ENCODE assay signal across 17 mouse cellular contexts in the genomic region with DNA sequence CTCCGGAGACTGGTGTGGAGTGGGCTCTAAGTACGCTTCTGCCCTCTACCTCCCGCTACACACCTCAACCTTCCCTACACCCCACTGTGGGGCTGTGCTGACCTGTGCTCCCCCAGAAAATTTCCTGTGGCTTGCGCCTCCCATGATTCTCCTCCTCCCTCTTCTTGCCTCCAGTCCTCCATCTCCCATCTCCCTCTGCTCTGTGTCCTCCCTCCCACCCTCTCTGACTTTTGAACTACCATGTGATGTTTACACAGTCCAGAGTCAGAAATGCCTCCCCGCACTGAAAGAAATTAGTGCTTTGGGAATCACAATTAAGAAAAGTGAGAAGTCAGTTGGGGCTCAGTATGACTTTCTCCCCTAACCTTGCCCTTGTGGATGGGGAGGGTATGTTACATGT.
DNase-seq lines count a peak whose midpoint lies in the region; ATAC-seq and TF ChIP-seq lines count a peak whose summit lies in the region.
"Had no signal": no experiment of that assay in that cellular context is flagged by ENCODE, and none has a peak within 500 bp of the region (broad histone marks: within the 10 kb centered on the region; RNA-seq: fewer than 3 reads in every experiment).

No protein-coding gene starts in this region.

- no peak overlapping the region for H3K9ac ChIP-seq in heart, embryonic 15.5 days
- H3K9ac ChIP-seq in embryonic facial prominence, embryonic 12.5 days, result no peak overlapping the region
- H3K9ac ChIP-seq in kidney, postnatal 0 days (ENCODE audit: low read depth, low read length), result 0 out of 2 replicates have a peak overlapping the region, but pooled peaks have one; percentile 27
- H3K9ac ChIP-seq in liver, embryonic 16.5 days (ENCODE audit: low read depth, low read length), result no peak overlapping the region
- H3K9ac ChIP-seq: midbrain, embryonic 15.5 days had no signal

- TF ChIP-seq CTCF in kidney, postnatal 0 days (IDR thresholded peaks at IDR 0.05; ENCODE audit: low read depth), result no peak

- no peaks in the 10 kb centered on the region for H3K27me3 ChIP-seq in heart, embryonic 15.5 days
- H3K27me3 ChIP-seq in embryonic facial prominence, embryonic 12.5 days, result no peaks in the 10 kb centered on the region
- H3K27me3 ChIP-seq in kidney, postnatal 0 days (ENCODE audit: insufficient read depth, low read length), result no peaks in the 10 kb centered on the region
- H3K27me3 ChIP-seq in liver, embryonic 16.5 days (ENCODE audit: control insufficient read depth, insufficient read depth, low read depth, low read length), result no peaks in the 10 kb centered on the region
- no peaks in the 10 kb centered on the region for H3K27me3 ChIP-seq in midbrain, embryonic 10.5 days (ENCODE audit: low read depth, poor library complexity, severe bottlenecking)
- H3K27me3 ChIP-seq: midbrain, embryonic 15.5 days had no signal

- H3K36me3 ChIP-seq in heart, embryonic 15.5 days, result no peaks in the 10 kb centered on the region
- peaks cover 6% of the 10 kb centered on the region; the same call in 1 of the 2 replicates for H3K36me3 ChIP-seq in embryonic facial prominence, embryonic 12.5 days
- H3K36me3 ChIP-seq in kidney, postnatal 0 days (ENCODE audit: insufficient read depth, low read length), result no peaks in the 10 kb centered on the region
- H3K36me3 ChIP-seq in liver, embryonic 16.5 days (ENCODE audit: control insufficient read depth, insufficient read depth), result no peaks in the 10 kb centered on the region
- no peaks in the 10 kb centered on the region for H3K36me3 ChIP-seq in midbrain, embryonic 10.5 days
- H3K36me3 ChIP-seq: forebrain, embryonic 10.5 days; midbrain, embryonic 15.5 days had no signal

- 87% methylated on average over 5 of the region's 5 CpGs for WGBS in heart, embryonic 15.5 days
- WGBS in embryonic facial prominence, embryonic 12.5 days, result 76% methylated on average over 5 of the region's 5 CpGs
- 64% methylated on average over 5 of the region's 5 CpGs for WGBS in kidney, postnatal 0 days
- WGBS in liver, embryonic 16.5 days (ENCODE audit: insufficient replicate concordance), result 79% methylated on average over 5 of the region's 5 CpGs
- 87% methylated on average over 5 of the region's 5 CpGs for WGBS in midbrain, embryonic 10.5 days

- H3K9me3 ChIP-seq in heart, embryonic 15.5 days (replicated peaks), result no peaks in the 10 kb centered on the region
- no peaks in the 10 kb centered on the region for H3K9me3 ChIP-seq in embryonic facial prominence, embryonic 12.5 days
- H3K9me3 ChIP-seq in kidney, postnatal 0 days (replicated peaks; ENCODE audit: low read length), result no peaks in the 10 kb centered on the region
- H3K9me3 ChIP-seq in liver, embryonic 16.5 days (replicated peaks; ENCODE audit: control insufficient read depth, low read length), result no peaks in the 10 kb centered on the region
- no peaks in the 10 kb centered on the region for H3K9me3 ChIP-seq in midbrain, embryonic 10.5 days (replicated peaks)
- H3K9me3 ChIP-seq: forebrain, embryonic 10.5 days; midbrain, embryonic 15.5 days had no signal

- no peak overlapping the region for H3K4me2 ChIP-seq in heart, embryonic 15.5 days
- H3K4me2 ChIP-seq in embryonic facial prominence, embryonic 12.5 days (replicated peaks), result no peak overlapping the region
- H3K4me2 ChIP-seq in kidney, postnatal 0 days (ENCODE audit: low read length), result no peak overlapping the region
- H3K4me2 ChIP-seq in liver, embryonic 16.5 days (ENCODE audit: low read depth, low read length), result no peak overlapping the region
- H3K4me2 ChIP-seq: midbrain, embryonic 15.5 days had no signal

- DNase-seq in heart, adult 8-10 months (ENCODE audit: low spot score), result no peak
- peak; percentile 62 for DNase-seq in kidney, postnatal 0 days (ENCODE audit: low spot score)
- DNase-seq in thymus, postnatal 14 days, result no peak
- no peak for DNase-seq in midbrain, embryonic 10.5 days (ENCODE audit: low spot score)
- DNase-seq: adrenal gland, postnatal 36 days; cerebellum, adult 18-20 months; left cerebral cortex, postnatal 4 days; retina, postnatal 1 day; spleen, adult 18-20 months had no signal

- 0 out of 2 replicates have a peak overlapping the region, but pooled peaks have one; percentile 27 for H3K27ac ChIP-seq in heart, embryonic 15.5 days
- peak overlapping the region; percentile 64 for H3K27ac ChIP-seq in embryonic facial prominence, embryonic 12.5 days
- H3K27ac ChIP-seq in kidney, postnatal 0 days, result peak overlapping the region; percentile 77
- no peak overlapping the region for H3K27ac ChIP-seq in liver, embryonic 16.5 days (ENCODE audit: low read length)
- H3K27ac ChIP-seq in midbrain, embryonic 10.5 days (replicated peaks), result no peak overlapping the region
- H3K27ac ChIP-seq: forebrain, embryonic 10.5 days; hindbrain, postnatal 0 days; macrophage; midbrain, embryonic 15.5 days had no signal

- no peak for ATAC-seq in heart, embryonic 15.5 days (replicated peaks; ENCODE audit: insufficient number of reproducible peaks, insufficient read depth, low FRiP score, low read depth)
- ATAC-seq in embryonic facial prominence, embryonic 12.5 days (ENCODE audit: insufficient number of reproducible peaks, insufficient read depth, low FRiP score, low TSS enrichment), result peak; percentile 52
- ATAC-seq in kidney, postnatal 0 days (replicated peaks; ENCODE audit: low FRiP score, low read depth), result peak; percentile 55
- peak; percentile 77 for ATAC-seq in liver, embryonic 16.5 days (ENCODE audit: low read depth)
- ATAC-seq in CD4-positive, CD25-positive, alpha-beta regulatory T cell, adult 4 months, result no peak
- ATAC-seq: hindbrain, postnatal 0 days; midbrain, embryonic 15.5 days had no signal

- H3K4me1 ChIP-seq in heart, embryonic 15.5 days (replicated peaks), result peaks cover 44% of the 10 kb centered on the region
- H3K4me1 ChIP-seq in embryonic facial prominence, embryonic 12.5 days, result peaks cover 21% of the 10 kb centered on the region
- H3K4me1 ChIP-seq in kidney, postnatal 0 days (replicated peaks; ENCODE audit: insufficient read depth, low read length), result peaks cover 27% of the 10 kb centered on the region
- H3K4me1 ChIP-seq in liver, embryonic 16.5 days (ENCODE audit: control insufficient read depth, low read depth, low read length), result peaks cover 16% of the 10 kb centered on the region
- H3K4me1 ChIP-seq in midbrain, embryonic 10.5 days, result peaks cover 8% of the 10 kb centered on the region; the same call in 1 of the 2 replicates
- H3K4me1 ChIP-seq: midbrain, embryonic 15.5 days had no signal

- no peak overlapping the region for H3K4me3 ChIP-seq in heart, embryonic 15.5 days
- H3K4me3 ChIP-seq in embryonic facial prominence, embryonic 12.5 days, result no peak overlapping the region
- no peak overlapping the region for H3K4me3 ChIP-seq in kidney, postnatal 0 days (replicated peaks; ENCODE audit: low read depth, low read length)
- no peak overlapping the region for H3K4me3 ChIP-seq in liver, embryonic 16.5 days (ENCODE audit: low read depth, low read length)
- H3K4me3 ChIP-seq in midbrain, embryonic 10.5 days, result no peak overlapping the region
- H3K4me3 ChIP-seq: forebrain, embryonic 10.5 days; midbrain, embryonic 15.5 days had no signal

Comparison
In these comparisons a context has a peak if more than half of its experiments do, and no peak if none do; other contexts are left out.
1. ATAC-seq: peak in embryonic facial prominence, embryonic 12.5 days (single experiment), kidney, postnatal 0 days (single experiment) and liver, embryonic 16.5 days (single experiment); none in heart, embryonic 15.5 days (single experiment) and CD4-positive, CD25-positive, alpha-beta regulatory T cell, adult 4 months (single experiment).
2. H3K27ac ChIP-seq: peak in heart, embryonic 15.5 days (single experiment), embryonic facial prominence, embryonic 12.5 days (single experiment) and kidney, postnatal 0 days (single experiment); none in liver, embryonic 16.5 days (single experiment) and midbrain, embryonic 10.5 days (single experiment).